Mouse (Mus musculus): Measurements from ENCODE around the gene Hoxd9. TPM values are rescaled to one million over a fixed set of nuclear protein-coding genes. Genes with fewer than 3 reads are reported as not detected.

Gene Hoxd9
- polyA plus RNA-seq, 1 experiment from 2014 or later = not detected

DNA sequence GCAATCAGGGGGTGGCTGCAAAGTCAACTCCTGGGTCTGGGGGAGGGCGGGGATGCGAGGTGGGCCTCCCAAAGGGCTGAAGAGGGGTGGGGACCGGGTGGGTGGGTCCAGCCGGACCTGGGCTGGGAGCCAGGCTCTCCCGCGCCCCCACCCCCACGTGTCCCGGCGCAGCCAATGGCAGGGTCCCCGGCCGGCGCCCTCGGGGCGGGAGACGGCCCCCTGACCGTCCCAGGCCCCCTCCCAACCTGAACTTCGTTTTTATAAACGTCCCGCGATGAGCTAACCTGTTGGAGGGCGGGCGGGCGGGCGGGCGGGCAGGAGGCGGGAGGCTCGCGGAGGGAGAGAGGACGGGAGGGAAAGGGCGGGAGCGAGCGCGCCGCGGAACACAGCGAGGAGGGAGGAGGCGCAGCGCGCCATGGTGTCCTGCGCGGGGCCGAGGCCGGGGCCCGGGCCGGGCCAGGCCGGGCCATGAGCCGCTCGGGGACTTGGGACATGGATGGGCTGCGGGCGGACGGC is 29.6 kb upstream of the Hoxd9 start, which contains the start of gene Hoxd13:
TSS of gene Hoxd13 (plus strand) at position 469 of the 516 bp plus-strand sequence.
- peak within 1 kb of the TSS; percentile 40 for H3K4me3 ChIP-seq (ENCODE audit: low read depth, low read length)

GRCm38 (mm10) chr2:74668370-74669229 is 28.9 kb upstream of the Hoxd9 start:
- Histone ChIP-seq H3K27ac (ENCODE audit: low read depth) (no peak overlapping the region), H3K4me3 (ENCODE audit: low read depth, low read length) (peak overlapping the region; percentile 40), H3K36me3 (replicated peaks; ENCODE audit: insufficient read depth, low read length) (no peaks in the 10 kb centered on the region), H3K27me3 (ENCODE audit: insufficient read depth, low read length) (peaks cover 97% of the 10 kb centered on the region), H3K4me2 (ENCODE audit: low read depth, low read length) (peak overlapping the region; percentile 64), H3K9me3 (ENCODE audit: low read length) (no peaks in the 10 kb centered on the region), H3K9ac (replicated peaks) (no peak overlapping the region), H3K4me1 (ENCODE audit: insufficient read depth) (peaks cover 7% of the 10 kb centered on the region)
- TF ChIP-seq CTCF (IDR thresholded peaks at IDR 0.05; ENCODE audit: low read depth) (no peak), EP300 (IDR thresholded peaks at IDR 0.05; ENCODE audit: low read depth) (no peak)
- WGBS (ENCODE audit: insufficient replicate concordance) = 1% methylated on average over 49 of the region's 74 CpGs
- ATAC-seq = no peak
- DNase-seq = no peak

More for the DNA sequence above, 29.6 kb upstream of the Hoxd9 start, which contains the start of gene Hoxd13:
- WGBS (ENCODE audit: insufficient replicate concordance) = 7% methylated on average over 22 of the region's 51 CpGs
- ATAC-seq (no peak), DNase-seq (no peak)
- H3K4me2 ChIP-seq (ENCODE audit: low read depth, low read length) = peak within 1 kb of the TSS; percentile 64
- TF ChIP-seq EP300 (IDR thresholded peaks at IDR 0.05; ENCODE audit: low read depth) = no peak
- TF ChIP-seq CTCF (IDR thresholded peaks at IDR 0.05; ENCODE audit: low read depth) = no peak
- no peak within 1 kb of the TSS for H3K27ac ChIP-seq (ENCODE audit: low read depth)
- H3K27me3 ChIP-seq (ENCODE audit: insufficient read depth, low read length) = peaks cover 97% of the 10 kb centered on the region
- H3K4me1 ChIP-seq (ENCODE audit: insufficient read depth) = peaks cover 7% of the 10 kb centered on the region
- no peaks in the 10 kb centered on the region for H3K36me3 ChIP-seq (replicated peaks; ENCODE audit: insufficient read depth, low read length)
- H3K9me3 ChIP-seq (ENCODE audit: low read length) = no peaks in the 10 kb centered on the region
- H3K9ac ChIP-seq (replicated peaks) = no peak within 1 kb of the TSS

GRCm38 (mm10) chr2:74669230-74669578 is 28.3 kb upstream of the Hoxd9 start:
- peaks cover 97% of the 10 kb centered on the region for H3K27me3 ChIP-seq (ENCODE audit: insufficient read depth, low read length)
- no peak for DNase-seq
- peaks cover 7% of the 10 kb centered on the region for H3K4me1 ChIP-seq (ENCODE audit: insufficient read depth)
- no peak for TF ChIP-seq CTCF (IDR thresholded peaks at IDR 0.05; ENCODE audit: low read depth)
- TF ChIP-seq EP300 (IDR thresholded peaks at IDR 0.05; ENCODE audit: low read depth) = no peak
- no peak overlapping the region for H3K9ac ChIP-seq (replicated peaks)
- no peak overlapping the region for H3K27ac ChIP-seq (ENCODE audit: low read depth)
- no peak overlapping the region for H3K4me3 ChIP-seq (ENCODE audit: low read depth, low read length)
- WGBS (ENCODE audit: insufficient replicate concordance) = 3% methylated on average over 3 of the region's 3 CpGs
- no peaks in the 10 kb centered on the region for H3K9me3 ChIP-seq (ENCODE audit: low read length)
- no peaks in the 10 kb centered on the region for H3K36me3 ChIP-seq (replicated peaks; ENCODE audit: insufficient read depth, low read length)
- H3K4me2 ChIP-seq (ENCODE audit: low read depth, low read length) = no peak overlapping the region
- ATAC-seq = no peak

GRCm38 (mm10) chr2:74669650-74670235 is 27.8 kb upstream of the Hoxd9 start:
- ATAC-seq (no peak), DNase-seq (no peak)
- Histone ChIP-seq H3K4me3 (ENCODE audit: low read depth, low read length) (no peak overlapping the region), H3K27me3 (ENCODE audit: insufficient read depth, low read length) (peaks cover 97% of the 10 kb centered on the region), H3K36me3 (replicated peaks; ENCODE audit: insufficient read depth, low read length) (no peaks in the 10 kb centered on the region), H3K9ac (replicated peaks) (no peak overlapping the region), H3K4me2 (ENCODE audit: low read depth, low read length) (no peak overlapping the region), H3K27ac (ENCODE audit: low read depth) (no peak overlapping the region), H3K4me1 (ENCODE audit: insufficient read depth) (peaks cover 7% of the 10 kb centered on the region), H3K9me3 (ENCODE audit: low read length) (no peaks in the 10 kb centered on the region)
- TF ChIP-seq EP300 (IDR thresholded peaks at IDR 0.05; ENCODE audit: low read depth) = no peak
- no peak for TF ChIP-seq CTCF (IDR thresholded peaks at IDR 0.05; ENCODE audit: low read depth)
- 2% methylated on average over 14 of the region's 14 CpGs for WGBS (ENCODE audit: insufficient replicate concordance)

DNA sequence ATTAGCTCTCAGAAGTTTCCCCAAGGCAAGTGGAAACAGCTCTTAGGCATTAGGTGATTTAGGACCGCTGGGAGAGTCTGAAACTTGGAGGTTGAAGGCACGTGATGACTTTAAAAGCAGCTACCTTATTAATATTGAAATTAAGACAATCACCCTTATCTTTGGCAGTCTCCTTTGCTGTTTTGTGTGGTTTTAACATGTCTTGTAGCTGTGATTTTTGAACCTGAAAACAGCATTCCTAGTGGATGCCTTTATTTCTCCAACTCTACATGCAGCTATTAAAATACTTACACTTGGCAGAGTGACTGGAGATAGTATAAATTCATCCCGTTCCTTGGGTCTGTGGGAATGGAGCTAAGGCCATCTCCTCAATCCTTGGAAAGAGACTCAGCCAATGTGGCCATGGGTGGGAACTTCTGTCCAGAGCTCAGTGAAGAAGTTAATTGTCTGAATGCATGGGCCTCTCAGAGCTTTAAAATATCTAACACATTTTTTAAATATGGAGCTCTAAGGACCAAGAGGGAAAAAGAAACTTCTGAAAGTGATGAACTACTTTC is 26.8 kb upstream of the Hoxd9 start:
- H3K27ac ChIP-seq (ENCODE audit: low read depth) = no peak overlapping the region
- DNase-seq = no peak
- WGBS (ENCODE audit: insufficient replicate concordance) = 6% methylated on average over 3 of the region's 3 CpGs
- H3K36me3 ChIP-seq (replicated peaks; ENCODE audit: insufficient read depth, low read length) = no peaks in the 10 kb centered on the region
- no peaks in the 10 kb centered on the region for H3K9me3 ChIP-seq (ENCODE audit: low read length)
- peaks cover 98% of the 10 kb centered on the region for H3K27me3 ChIP-seq (ENCODE audit: insufficient read depth, low read length)
- H3K4me3 ChIP-seq (ENCODE audit: low read depth, low read length) = no peak overlapping the region
- H3K4me2 ChIP-seq (ENCODE audit: low read depth, low read length) = no peak overlapping the region
- no peak for ATAC-seq
- H3K9ac ChIP-seq (replicated peaks) = no peak overlapping the region
- TF ChIP-seq CTCF (IDR thresholded peaks at IDR 0.05; ENCODE audit: low read depth) (no peak), EP300 (IDR thresholded peaks at IDR 0.05; ENCODE audit: low read depth) (no peak)
- H3K4me1 ChIP-seq (ENCODE audit: insufficient read depth) = peaks cover 7% of the 10 kb centered on the region

- ATAC-seq (no peak), DNase-seq (no peak)
- no peak for TF ChIP-seq CTCF (IDR thresholded peaks at IDR 0.05; ENCODE audit: low read depth)
- 5% methylated on average over 5 of the region's 5 CpGs for WGBS (ENCODE audit: insufficient replicate concordance)
- Histone ChIP-seq H3K9me3 (ENCODE audit: low read length) (no peaks in the 10 kb centered on the region), H3K4me2 (ENCODE audit: low read depth, low read length) (peak overlapping the region; percentile 48; the same call in 1 of the 2 replicates), H3K27me3 (ENCODE audit: insufficient read depth, low read length) (peaks cover 100% of the 10 kb centered on the region), H3K36me3 (replicated peaks; ENCODE audit: insufficient read depth, low read length) (no peaks in the 10 kb centered on the region), H3K4me3 (ENCODE audit: low read depth, low read length) (peak overlapping the region; percentile 42; the same call in 1 of the 2 replicates), H3K27ac (ENCODE audit: low read depth) (no peak overlapping the region), H3K9ac (replicated peaks) (no peak overlapping the region), H3K4me1 (ENCODE audit: insufficient read depth) (peaks cover 7% of the 10 kb centered on the region)
Measured at GRCm38 (mm10) chr2:74671847-74672246, 25.7 kb upstream of the Hoxd9 start.
